Mouse (Mus musculus): Measurements from ENCODE around the gene Aff4.
A peak's percentile ranks its signal among the peaks of the same experiment; 100 is the strongest.
"Not testable (repeated sequence)": the region's sequence is repeated elsewhere in the genome, so short reads cannot be mapped to it uniquely, and the experiment has no call there.

Gene Aff4

GRCm38 (mm10) chr11:53337684-53338083 is 12.9 kb upstream of the Aff4 start:
- DNase-seq (ENCODE audit: low spot score in 2 of 2): no peak

GRCm38 (mm10) chr11:53341019-53341418 is 9.6 kb upstream of the Aff4 start:
- DNase-seq (ENCODE audit: low spot score in 2 of 2): not testable (repeated sequence)

- no peak for DNase-seq (ENCODE audit: low spot score in 2 of 2)
Observed at GRCm38 (mm10) chr11:53342711-53343110, 7.9 kb upstream of the Aff4 start.

GRCm38 (mm10) chr11:53345328-53345727 is 5.3 kb upstream of the Aff4 start:
- peak in 1 of 2 experiments; percentile 14 for DNase-seq (ENCODE audit: low spot score in 2 of 2)

- no peak for DNase-seq (ENCODE audit: low spot score in 2 of 2)
Observed at GRCm38 (mm10) chr11:53345738-53346137, 4.9 kb upstream of the Aff4 start.

DNA sequence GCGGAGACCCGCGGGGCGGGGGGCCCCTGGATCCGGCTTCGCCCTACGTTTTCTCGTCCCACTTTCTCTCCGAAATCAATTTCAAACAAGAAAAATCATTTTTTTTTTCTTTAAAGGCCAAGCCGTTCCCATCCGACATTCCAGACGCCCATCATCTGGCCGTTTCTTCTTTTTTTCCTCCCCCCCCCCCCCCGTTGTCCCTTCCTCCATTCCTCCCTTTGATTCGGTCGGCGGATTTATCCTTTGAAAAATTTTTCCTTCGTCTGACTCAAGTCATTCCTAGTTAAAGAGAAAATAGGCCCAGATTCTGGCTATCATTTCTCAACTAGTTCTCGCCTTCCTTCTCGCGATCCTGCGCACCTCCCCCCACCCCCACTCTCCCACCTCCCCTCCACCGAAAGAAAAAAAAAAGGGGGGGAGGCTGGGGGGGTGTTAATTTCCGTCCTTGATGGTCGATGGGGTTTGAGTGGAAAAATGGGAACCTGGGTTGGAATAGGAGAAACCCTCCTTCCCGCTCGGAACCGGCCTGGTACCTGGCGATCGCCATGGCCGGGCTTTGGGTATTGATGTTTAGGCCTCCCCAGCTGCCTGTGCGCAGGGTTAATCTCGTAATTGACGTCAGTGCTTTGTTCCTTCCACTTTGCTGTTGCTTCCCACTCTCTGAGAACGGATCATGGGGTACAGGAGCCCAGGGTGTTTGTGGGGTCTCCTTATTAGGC is 750 bp downstream of the Aff4 start:
- DNase-seq (ENCODE audit: low spot score in 2 of 2): peak; percentile 36 to 40

GRCm38 (mm10) chr11:53351943-53352590 is 1.4 kb downstream of the Aff4 start:
- no peak for DNase-seq (ENCODE audit: low spot score in 2 of 2)

- no peak for DNase-seq (ENCODE audit: low spot score in 2 of 2)
Observed at GRCm38 (mm10) chr11:53358504-53359155, 8.0 kb downstream of the Aff4 start.

GRCm38 (mm10) chr11:53367032-53367431 is 16.4 kb downstream of the Aff4 start:
- no peak for DNase-seq (ENCODE audit: low spot score in 2 of 2)

DNA sequence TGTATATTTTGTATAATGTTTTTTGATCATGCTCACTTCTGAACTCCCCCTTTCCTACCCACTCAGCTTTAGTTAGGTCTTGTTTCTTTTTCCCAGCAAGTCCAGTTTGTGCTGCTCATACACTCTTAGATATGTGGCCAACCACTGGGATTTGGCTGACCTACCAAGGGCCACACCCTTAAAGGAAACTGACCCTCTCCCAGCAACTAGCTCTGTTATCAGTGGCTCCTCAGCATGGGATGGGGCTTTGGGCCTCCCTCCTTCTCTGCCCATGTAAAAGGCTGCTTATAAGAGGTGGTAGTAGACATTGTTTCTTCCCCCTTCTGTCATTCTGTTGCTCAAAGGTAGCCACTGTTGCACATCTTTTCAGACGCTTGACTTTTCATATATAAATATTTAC is 28.3 kb downstream of the Aff4 start:
- DNase-seq (ENCODE audit: low spot score in 2 of 2): no peak

GRCm38 (mm10) chr11:53383758-53384428 is 33.3 kb downstream of the Aff4 start:
- no peak for DNase-seq (ENCODE audit: low spot score in 2 of 2)

- no peak for DNase-seq (ENCODE audit: low spot score in 2 of 2)
Observed at GRCm38 (mm10) chr11:53393856-53394255, 43.2 kb downstream of the Aff4 start.

GRCm38 (mm10) chr11:53403638-53404037 is 53.0 kb downstream of the Aff4 start:
- no peak for DNase-seq (ENCODE audit: low spot score in 2 of 2)

GRCm38 (mm10) chr11:53411738-53412137 is 61.1 kb downstream of the Aff4 start:
- peak in 1 of 2 experiments; percentile 11 for DNase-seq (ENCODE audit: low spot score in 2 of 2)

- DNase-seq (ENCODE audit: low spot score in 2 of 2): no peak
Observed at GRCm38 (mm10) chr11:53413871-53414270, 63.2 kb downstream of the Aff4 start.

DNA sequence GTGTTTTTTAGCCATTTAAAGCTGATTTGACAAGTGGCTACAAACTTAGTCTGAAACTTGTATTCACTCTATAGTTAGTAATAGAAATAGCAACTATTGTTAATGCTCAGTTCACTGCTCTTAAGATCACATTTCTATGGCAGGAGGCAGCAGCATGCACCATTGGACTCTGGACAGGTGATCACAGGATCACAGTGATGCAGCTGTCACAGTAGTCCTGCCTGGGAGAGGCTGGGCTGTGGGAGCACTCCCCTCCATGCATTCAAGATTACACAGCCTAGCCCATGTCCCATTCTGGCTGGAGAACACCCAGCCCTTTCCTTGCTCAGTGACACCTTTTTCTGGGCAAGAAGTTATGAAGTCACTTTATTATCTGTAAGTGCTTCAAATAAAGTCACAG is 67.4 kb downstream of the Aff4 start:
- no peak for DNase-seq (ENCODE audit: low spot score in 2 of 2)

DNA sequence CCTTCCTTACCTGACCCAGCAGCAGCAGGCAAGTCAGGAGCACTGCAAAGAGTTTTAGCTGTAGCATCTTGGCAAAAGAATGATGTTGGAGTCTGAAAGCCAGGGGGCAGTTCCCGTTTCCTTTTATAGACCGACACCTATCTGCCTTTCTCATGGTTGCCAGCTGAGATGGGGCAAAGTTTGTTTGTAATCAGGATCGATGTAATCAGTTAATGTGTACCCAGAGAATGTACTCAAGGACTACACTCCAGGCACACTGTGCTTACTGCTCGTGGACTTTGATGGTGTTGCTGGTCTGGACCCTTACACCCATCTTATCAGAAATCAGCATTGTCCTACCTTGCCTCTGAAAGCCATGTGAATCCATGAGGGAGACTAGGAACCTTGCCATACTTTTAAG is 72.4 kb downstream of the Aff4 start, which contains the start of gene Leap2:
Gene Leap2 (minus strand): TSS at position 135 of the 400 bp plus-strand sequence.
- DNase-seq (ENCODE audit: low spot score in 2 of 2): no peak

DNA sequence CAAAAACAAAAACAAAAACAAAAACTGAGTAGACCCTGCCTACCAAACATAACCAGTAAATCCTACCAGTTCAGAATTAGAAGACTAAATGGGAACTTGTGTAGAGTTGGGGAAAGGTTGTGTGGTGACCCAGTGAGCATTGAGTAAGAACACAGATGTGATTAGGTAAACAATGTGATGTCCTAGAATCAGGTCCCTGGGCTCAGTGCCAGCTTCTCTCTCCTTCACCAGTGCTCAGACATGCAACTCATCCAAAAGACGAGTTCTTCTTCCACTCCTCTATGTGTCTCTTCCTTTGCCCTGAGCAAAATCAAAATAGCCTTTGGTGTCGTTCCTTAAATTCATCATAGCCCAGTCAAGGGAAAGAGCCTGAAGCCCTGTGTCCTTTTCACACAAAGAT is 74.2 kb downstream of the Aff4 start:
- no peak for DNase-seq (ENCODE audit: low spot score in 2 of 2)

GRCm38 (mm10) chr11:53425251-53425650 is 74.6 kb downstream of the Aff4 start:
- DNase-seq (ENCODE audit: low spot score in 2 of 2): no peak

GRCm38 (mm10) chr11:53425711-53426255 is 75.2 kb downstream of the Aff4 start:
- no peak for DNase-seq (ENCODE audit: low spot score in 2 of 2)

- DNase-seq (ENCODE audit: low spot score in 2 of 2): not testable (repeated sequence)
Observed at GRCm38 (mm10) chr11:53426914-53427313, 76.3 kb downstream of the Aff4 start.

Measured in thymus, postnatal 10 days (tissue).